Mouse (Mus musculus) stomach, postnatal 0 days (tissue): ENCODE results near the gene Gm6408.

Experiments used
- CTCF ChIP-seq: IDR thresholded peaks from 2 replicates; pipeline ENCODE4 v1.5.1; 2016; ENCODE audit warnings: antibody characterized with exemption, low read depth, mild to moderate bottlenecking, moderate library complexity
- EP300 ChIP-seq: optimal IDR thresholded peaks from 2 replicates; pipeline ENCODE3; 2016; ENCODE audit warnings: antibody characterized with exemption

- TF ChIP-seq CTCF (no peak), EP300 (no peak)
Measured at GRCm38 (mm10) chr5:146466663-146467062, 15.1 kb upstream of the Gm6408 start.
